Mouse (Mus musculus) midbrain, embryonic 14.5 days (tissue): ENCODE measurements around the gene Ppia. TPM values are rescaled to one million over a fixed set of nuclear protein-coding genes. Genes with fewer than 3 reads are reported as not detected.
A peak's percentile ranks its signal among the peaks of the same experiment; 100 is the strongest.

ENCODE experiments used
- ATAC-seq: fragments of 200-750 bp; cut with Nextera tagmentation; 2 replicates; pipeline ENCODE4 v1.8.0; 2017; ENCODE audit warnings: moderate number of reproducible peaks, moderate library complexity; ENCODE audit not compliant: low FRiP score, low TSS enrichment
- DNase-seq: peaks from one replicate; pipeline ENCODE4 v3.0.0-alpha.2; 2015
- H3K27ac ChIP-seq: fragments of 300-500 bp; sonication (generic); replicated peaks from 2 replicates; pipeline ENCODE4 v1.5.1; 2014; ENCODE audit warnings: mild to moderate bottlenecking, low read depth, low read length, moderate library complexity
- H3K27me3 ChIP-seq: fragments of 300-500 bp; sonication (generic); 2 replicates; pipeline ENCODE4 v1.6.1; 2014; ENCODE audit warnings: low read length, control low read depth, mixed read lengths; ENCODE audit not compliant: control insufficient read depth, insufficient read depth
- H3K36me3 ChIP-seq: fragments of 300-500 bp; sonication (generic); 2 replicates; pipeline ENCODE4 v1.6.1; 2014; ENCODE audit warnings: low read length, control low read depth; ENCODE audit not compliant: control insufficient read depth, insufficient read depth
- H3K4me1 ChIP-seq: fragments of 300-500 bp; sonication (generic); 2 replicates; pipeline ENCODE4 v1.6.1; 2014; ENCODE audit warnings: mild to moderate bottlenecking, antibody characterized with exemption, low read length, control low read depth; ENCODE audit not compliant: control insufficient read depth, insufficient read depth
- H3K4me2 ChIP-seq: fragments of 300-500 bp; sonication (generic); 2 replicates; pipeline ENCODE4 v1.6.1; 2014; ENCODE audit warnings: mild to moderate bottlenecking, low read length, moderate library complexity
- H3K4me3 ChIP-seq: fragments of 300-500 bp; sonication (generic); replicated peaks from 2 replicates; pipeline ENCODE4 v1.5.1; 2014; ENCODE audit warnings: low read depth, low read length
- H3K9ac ChIP-seq: fragments of 300-500 bp; sonication (generic); replicated peaks from 2 replicates; pipeline ENCODE4 v1.6.1; 2014; ENCODE audit warnings: mild to moderate bottlenecking, low read length, moderate library complexity
- H3K9me3 ChIP-seq: fragments of 300-500 bp; sonication (generic); 2 replicates; pipeline ENCODE4 v1.6.1; 2016; ENCODE audit warnings: low read length, control low read depth, mixed read lengths; ENCODE audit not compliant: control insufficient read depth
- WGBS: fragments of 180-500 bp; shearing (Covaris S2); extraction: QIAGEN DNeasy Blood & Tissue Kit; methylation state at CpG from one replicate; pipeline ENCODE4 v1.1.7; 2014; 5-methylcytosine and 5-hydroxymethylcytosine counted together
- microRNA-seq: library from miRNA; unstranded; fragments of <30 nt; microRNA quantifications from one replicate; pipeline ENCODE4, GENCODE M21; 2016
- polyA plus RNA-seq: library from polyadenylated mRNA; unstranded; fragments of >200 nt; fragmentation: Nextera tagmentation; extraction: Ambion mirVana; gene quantifications from 2 replicates; pipeline ENCODE4 v1.2.1, GENCODE M21; 2014

Gene Ppia
- polyA plus RNA-seq, 1 experiment from 2014 or later, result 3,781 TPM

- DNase-seq (peak; percentile 90), ATAC-seq (peak; percentile 53; the same call in 1 of the 2 replicates)
- no peak overlapping the region for H3K4me3 ChIP-seq
- H3K4me2 ChIP-seq, result no peak overlapping the region
- H3K27me3 ChIP-seq, result no peaks in the 10 kb centered on the region
- 27% methylated on average over 4 of the region's 4 CpGs for WGBS
- H3K36me3 ChIP-seq, result peaks cover 30% of the 10 kb centered on the region
- no peak overlapping the region for H3K27ac ChIP-seq
- H3K9me3 ChIP-seq, result no peaks in the 10 kb centered on the region
- H3K9ac ChIP-seq, result no peak overlapping the region
- peaks cover 7% of the 10 kb centered on the region for H3K4me1 ChIP-seq
Measured at GRCm38 (mm10) chr11:6465122-6465521, 49.9 kb downstream of the Ppia start.

DNA sequence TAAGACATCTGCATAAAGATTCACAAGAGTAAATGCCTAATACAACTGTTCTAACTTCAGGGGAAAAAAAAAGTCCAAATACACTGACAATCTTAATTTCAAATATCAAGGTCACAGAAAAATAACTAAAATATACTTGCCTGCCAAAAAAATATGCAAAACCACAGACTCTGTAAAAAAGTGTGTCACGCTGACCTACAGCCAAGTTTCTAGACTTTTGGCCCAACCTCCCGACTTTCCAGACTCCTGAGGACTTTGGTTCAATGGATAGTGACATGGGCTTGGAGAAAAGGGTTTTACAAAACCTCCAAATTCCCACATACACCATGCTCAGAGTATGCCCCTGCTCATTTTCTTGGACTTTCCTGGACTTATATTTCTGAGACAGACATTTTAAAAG lies 53.3 kb downstream of the Ppia start:
- Histone ChIP-seq H3K27ac (no peak overlapping the region), H3K4me2 (no peak overlapping the region), H3K9ac (no peak overlapping the region), H3K4me1 (peaks cover 37% of the 10 kb centered on the region), H3K27me3 (no peaks in the 10 kb centered on the region), H3K9me3 (no peaks in the 10 kb centered on the region), H3K36me3 (peaks cover 31% of the 10 kb centered on the region), H3K4me3 (no peak overlapping the region)
- ATAC-seq (no peak), DNase-seq (no peak)
- 87% methylated on average over 2 of the region's 2 CpGs for WGBS

Small RNA genes within 50 kb of the gene (microRNA-seq; reads per million reads assigned to microRNA genes)
- gene Mir7651, result 1.9 reads per million, percentile 10 among the genes with 10 or more reads in this experiment

Other genes starting within 250 kb of the Ppia start
- gene A730071L15Rik, start 215.4 kb upstream of the Ppia start, polyA plus RNA-seq, result 0.74 and 1.1 TPM in 2 replicates
- gene Nudcd3, start 215.0 kb upstream of the Ppia start, polyA plus RNA-seq, result 56.9 and 57.8 TPM in 2 replicates
- gene Npc1l1, start 185.3 kb upstream of the Ppia start, polyA plus RNA-seq, result not detected in 2 replicates
- gene Ddx56, start 147.7 kb upstream of the Ppia start, polyA plus RNA-seq, result 64.0 and 80.2 TPM in 2 replicates
- gene Tmed4, start 140.6 kb upstream of the Ppia start, polyA plus RNA-seq, result 132 and 140 TPM in 2 replicates
- gene Ogdh, start 123.8 kb upstream of the Ppia start, polyA plus RNA-seq, result 79.9 and 104 TPM in 2 replicates
- gene Zmiz2, start 26.4 kb upstream of the Ppia start, polyA plus RNA-seq, result 41.6 and 42.6 TPM in 2 replicates
- 341 and 379 TPM in 2 replicates for gene H2afv, start 29.0 kb downstream of the Ppia start, polyA plus RNA-seq
- 12.5 and 12.7 TPM in 2 replicates for gene Purb, start 60.5 kb downstream of the Ppia start, polyA plus RNA-seq
- 0.15 and 0.37 TPM in 2 replicates for gene Myo1g, start 105.5 kb downstream of the Ppia start, polyA plus RNA-seq
- gene Ccm2, start 131.4 kb downstream of the Ppia start, polyA plus RNA-seq, result 73.8 and 84.3 TPM in 2 replicates
- gene Nacad, start 190.6 kb downstream of the Ppia start, polyA plus RNA-seq, result 88.5 and 100.0 TPM in 2 replicates
- 28.1 and 30.2 TPM in 2 replicates for gene Tbrg4, start 210.6 kb downstream of the Ppia start, polyA plus RNA-seq
- gene Wap, start 223.2 kb downstream of the Ppia start, polyA plus RNA-seq, result not detected in 2 replicates
- gene Ramp3, start 243.1 kb downstream of the Ppia start, polyA plus RNA-seq, result 5.9 and 7.0 TPM in 2 replicates